Mouse (Mus musculus): ENCODE results near the gene 4930426L09Rik.

Gene 4930426L09Rik

DNA sequence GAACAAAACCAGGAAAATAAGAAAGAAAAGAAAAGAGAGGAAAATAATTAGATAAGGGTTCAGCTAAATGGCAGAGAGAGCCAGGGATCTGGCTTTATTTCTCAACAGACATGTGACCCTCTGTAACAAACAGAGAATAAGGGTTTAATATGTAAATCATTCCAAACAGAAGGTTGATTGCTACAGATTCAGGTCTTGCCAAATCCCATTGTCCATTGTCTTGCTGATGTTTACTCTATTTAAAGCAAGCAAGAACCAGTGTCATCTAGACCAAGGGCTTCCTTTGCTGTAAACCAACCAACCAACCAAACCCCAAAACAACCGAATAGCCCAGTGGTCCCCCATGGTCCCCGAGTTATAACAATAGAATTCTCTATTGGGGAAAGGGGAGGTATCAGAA, 19.9 kb downstream of the 4930426L09Rik start:
- no peak for DNase-seq

DNA sequence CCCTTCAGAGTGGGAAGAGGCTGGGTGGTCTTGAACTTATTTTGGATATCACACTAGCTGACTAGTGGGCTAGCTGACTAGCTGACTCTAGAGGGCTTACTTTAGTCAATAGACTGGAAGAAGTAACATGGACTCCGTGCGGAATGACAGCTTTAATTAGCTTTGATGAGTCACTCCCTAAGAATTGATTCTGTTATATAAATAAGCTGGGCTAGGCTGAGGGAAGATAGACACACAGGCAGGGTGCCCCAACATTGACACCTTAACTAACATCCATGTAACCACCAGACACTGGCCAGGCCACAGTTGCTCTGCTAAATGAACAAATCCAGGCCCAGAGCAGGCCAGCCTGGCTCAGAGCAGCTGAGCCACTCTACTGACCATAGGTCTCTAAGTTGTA, 26.7 kb downstream of the 4930426L09Rik start:
- no peak for DNase-seq

DNA sequence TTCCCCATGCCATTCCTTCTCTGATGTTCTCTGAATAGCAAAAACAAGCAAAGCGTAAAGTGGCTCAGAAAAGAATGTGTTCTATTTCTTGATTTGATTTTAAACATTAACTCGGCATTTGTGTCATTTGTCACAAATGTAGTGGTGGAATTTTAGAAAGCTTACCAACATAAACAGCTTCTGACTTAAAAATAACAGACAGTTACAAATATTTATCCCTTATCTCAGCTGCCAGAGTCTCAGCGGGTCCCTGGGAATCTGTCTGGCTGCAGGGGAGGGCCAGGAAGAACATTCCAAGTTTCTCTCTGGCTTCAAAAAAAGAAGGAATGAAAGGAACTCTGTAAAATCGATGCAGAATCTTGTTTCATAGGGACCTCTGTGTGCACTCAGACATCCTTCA, 39.3 kb downstream of the 4930426L09Rik start:
- DNase-seq, result no peak

DNA sequence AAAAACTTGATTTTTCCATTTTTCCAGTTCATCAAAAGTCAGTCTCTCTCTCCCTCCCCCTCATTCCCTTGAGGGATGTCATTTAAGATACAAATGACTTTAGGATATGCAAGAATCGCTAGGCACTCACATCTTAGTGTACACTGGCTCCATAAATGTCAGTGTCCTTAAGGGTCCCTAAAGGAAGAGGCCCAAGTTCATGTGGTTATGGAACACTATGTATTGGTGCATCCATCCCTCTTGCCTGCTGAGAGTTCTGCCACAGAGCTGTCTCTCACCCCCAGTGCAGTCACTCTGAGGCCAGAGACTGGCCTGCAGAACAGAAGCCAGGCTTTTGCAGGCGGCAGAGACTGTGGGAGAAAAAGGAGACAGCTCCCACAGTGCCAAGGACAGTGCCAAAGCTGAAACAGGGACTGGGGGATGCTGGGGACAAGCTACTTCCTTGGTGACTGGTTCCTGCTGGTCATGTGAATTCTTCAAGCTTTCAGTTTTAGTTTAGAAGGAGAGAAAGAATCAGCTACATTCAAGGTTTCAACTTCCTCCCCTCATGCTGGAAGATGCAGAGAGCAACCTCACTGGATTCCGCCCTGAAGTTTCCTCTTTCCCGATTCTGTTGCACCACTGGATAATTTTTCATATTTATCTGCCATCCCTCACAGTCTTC, 39.9 kb downstream of the 4930426L09Rik start:
- no peak for DNase-seq

DNA sequence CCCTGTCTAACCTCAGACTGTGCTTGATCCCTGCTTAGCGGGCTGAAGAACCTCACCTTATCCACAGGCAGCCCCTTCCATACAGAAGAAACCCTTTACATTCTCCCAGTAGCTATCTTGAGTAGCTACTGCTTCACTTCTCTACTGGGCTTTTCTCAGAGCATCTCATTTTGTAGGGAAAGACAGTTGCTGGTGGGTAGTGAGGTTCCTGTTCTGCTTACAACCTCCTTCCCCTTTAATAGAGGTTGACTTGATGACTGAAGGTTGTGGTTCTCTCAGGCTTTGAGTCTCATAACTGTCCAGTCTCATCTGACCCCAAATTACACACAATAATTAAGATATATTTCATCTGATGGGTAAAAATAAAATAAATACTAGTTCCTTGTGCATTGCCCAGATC, 50.1 kb downstream of the 4930426L09Rik start:
- no peak for DNase-seq

DNA sequence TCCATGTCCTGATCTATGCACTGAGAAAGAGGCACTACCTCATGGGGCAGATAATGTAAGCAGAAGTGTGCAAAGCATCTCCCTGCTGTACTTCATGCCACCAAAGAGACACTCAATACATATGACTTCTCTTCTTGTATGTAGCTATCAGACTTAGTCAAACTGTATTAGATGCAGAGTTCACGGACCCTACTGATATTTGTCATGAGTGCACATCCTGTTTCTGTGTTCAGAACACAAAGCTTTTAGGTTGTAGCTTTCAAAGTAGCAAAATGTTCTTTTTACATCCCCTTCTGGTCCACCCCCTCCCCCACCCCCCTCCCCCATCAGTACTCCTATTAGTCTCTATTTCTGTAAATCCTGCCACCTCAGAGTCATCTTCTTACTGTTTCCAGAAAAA, 51.2 kb downstream of the 4930426L09Rik start:
- DNase-seq, result no peak

All from B cell, adult 2 months (primary cell).